Mouse (Mus musculus): ENCODE data around the gene Pde8b.
A peak's percentile ranks its signal among the peaks of the same experiment; 100 is the strongest.

Pde8b gene

DNA sequence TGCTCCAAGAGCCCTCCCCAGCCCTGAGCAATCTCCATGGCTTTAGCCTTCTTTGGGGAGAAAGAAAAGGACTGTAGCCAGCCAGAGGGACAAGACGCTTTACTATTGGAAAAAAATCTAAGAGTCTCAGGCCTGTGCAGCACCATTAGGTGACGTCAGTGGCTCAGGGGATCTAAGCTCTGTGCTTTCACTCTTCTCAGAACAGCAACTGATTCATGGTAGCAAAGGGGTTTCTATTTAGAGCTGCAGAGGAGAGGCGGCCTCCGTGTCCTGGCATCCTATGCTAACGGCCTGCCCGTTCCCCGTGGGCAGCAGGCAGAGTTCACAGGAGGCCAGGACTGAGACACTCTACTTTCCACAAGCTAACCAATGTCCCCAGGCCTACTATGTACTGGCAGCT, 169.1 kb downstream of the Pde8b start:
- no peak for DNase-seq

DNA sequence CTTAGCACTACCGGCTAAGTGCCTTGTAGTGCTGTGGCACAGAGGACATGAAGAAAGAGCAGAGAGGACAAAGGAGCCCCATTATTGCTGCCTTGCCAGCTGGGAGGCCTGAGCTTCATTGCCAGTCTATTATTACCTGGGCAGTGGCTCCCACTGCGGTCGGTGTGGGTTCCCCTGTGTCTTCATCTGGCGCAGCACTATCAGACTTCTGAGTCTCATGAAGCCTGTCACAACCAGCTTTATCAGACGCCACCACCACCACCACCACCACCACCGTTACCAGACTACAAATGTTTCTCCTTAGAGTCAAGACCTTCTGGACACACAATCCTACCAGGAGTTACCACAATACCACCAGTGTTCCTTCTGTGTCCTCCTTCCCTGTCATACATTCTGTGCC, 171.6 kb downstream of the Pde8b start:
- no peak for DNase-seq

DNA sequence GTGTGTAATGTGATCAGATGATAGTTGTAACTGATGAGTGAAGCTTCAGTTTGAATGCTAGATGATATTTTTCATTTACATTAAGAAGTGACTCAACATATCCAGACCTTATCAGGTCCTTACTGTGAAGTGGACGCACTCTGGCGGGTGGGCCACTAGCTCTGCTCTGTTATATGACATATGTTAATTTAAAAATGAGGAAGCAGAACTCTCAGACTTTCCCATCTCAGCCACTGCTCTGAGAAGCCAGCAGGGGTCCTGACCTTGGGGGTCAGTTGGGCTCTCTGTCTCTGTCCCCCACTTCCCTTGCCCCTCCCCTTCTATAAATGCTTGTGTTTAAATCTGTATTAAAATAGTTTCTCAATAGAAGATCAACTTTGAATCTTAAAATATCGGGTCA, 172.4 kb downstream of the Pde8b start:
- DNase-seq, result no peak

DNA sequence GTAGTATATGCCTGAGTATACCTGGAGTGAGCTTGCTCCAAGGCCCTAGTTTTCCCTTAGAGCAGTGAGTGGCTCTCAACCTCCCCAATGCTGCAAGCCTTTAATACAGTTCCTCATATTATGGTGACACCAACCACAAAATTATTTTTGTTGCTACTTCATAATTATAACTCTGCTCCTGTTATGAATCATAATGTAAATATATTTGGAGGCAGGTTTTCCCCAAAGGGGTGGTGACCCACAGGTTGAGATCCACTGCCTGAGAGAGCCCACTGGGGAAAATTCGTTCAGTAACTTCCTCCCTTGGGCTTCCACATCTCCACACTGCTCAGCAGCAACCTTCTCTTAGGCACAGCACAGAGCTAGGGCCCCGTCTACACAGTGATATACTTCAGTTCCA, 174.0 kb downstream of the Pde8b start:
- no peak for DNase-seq

DNA sequence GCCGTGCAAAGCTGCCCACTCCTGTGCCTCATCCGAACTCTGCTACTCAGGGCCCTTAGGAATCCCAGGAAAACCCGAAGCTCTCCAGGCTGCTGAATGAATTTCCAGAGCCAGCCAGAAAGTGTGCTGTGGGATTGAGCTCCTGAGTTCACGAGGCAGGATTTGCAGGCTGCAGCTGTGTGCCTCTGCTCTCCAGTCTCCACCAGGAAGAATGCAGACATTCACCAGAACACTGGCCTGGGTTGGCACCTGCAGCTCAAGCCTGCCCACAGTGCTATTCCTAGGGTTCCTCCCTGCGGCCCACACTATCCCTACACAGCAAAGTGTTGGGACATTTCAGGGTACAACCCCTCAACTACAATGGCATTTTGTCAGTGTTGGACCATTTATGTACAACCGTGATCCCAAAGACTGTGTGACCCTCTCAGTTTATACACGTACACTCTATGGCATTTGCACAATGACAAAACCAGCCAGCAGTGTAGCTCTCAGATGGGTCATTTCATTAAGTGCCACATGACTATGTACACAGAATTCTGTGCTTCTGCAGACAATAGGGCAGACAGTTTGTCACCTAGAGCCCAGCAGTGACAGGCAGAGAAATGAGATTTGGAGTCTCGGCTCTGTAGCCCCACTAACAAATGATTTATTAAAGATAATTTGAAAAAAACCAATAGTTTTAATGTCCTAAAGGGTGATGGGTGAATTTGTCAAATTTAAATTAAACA, 176.5 kb downstream of the Pde8b start:
- no peak for DNase-seq

DNA sequence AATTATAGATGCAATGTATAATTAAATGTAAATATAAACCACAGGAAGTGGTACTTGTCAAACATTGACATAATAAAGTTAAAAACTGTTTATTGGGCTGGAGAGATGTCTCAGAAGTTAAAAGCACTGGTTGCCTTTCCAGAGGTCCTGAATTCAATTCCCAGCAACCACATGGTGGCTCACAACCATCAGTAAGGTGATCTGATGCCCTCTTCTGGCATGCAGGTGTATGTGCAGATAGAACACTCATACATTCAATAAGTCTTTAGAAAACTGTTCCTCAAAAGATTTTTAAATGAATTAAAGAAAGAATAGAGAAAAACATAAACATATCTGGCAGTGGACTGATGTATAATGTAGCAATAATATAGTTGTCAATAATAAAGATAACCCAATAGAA, 179.9 kb downstream of the Pde8b start:
- DNase-seq, result no peak

DNA sequence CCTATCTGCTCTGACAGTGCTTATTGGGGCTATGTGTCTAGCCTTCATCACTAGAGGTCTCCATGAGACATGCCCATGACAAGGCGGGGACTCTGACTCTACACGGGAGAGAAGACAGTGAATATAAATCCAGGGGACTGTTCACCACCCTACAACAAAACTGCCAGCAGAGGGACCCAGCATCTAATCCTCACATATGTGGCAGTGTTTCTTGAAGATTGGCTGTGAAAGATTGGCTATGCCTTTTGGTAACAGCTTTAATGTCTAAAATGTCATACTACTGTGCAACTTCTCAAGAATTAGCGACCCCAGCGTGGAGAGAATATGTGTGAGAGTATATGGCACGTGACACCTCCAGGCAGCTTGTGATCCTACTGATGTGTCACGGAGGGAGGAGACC, 182.3 kb downstream of the Pde8b start:
- peak; percentile 50 to 61 for DNase-seq

DNA sequence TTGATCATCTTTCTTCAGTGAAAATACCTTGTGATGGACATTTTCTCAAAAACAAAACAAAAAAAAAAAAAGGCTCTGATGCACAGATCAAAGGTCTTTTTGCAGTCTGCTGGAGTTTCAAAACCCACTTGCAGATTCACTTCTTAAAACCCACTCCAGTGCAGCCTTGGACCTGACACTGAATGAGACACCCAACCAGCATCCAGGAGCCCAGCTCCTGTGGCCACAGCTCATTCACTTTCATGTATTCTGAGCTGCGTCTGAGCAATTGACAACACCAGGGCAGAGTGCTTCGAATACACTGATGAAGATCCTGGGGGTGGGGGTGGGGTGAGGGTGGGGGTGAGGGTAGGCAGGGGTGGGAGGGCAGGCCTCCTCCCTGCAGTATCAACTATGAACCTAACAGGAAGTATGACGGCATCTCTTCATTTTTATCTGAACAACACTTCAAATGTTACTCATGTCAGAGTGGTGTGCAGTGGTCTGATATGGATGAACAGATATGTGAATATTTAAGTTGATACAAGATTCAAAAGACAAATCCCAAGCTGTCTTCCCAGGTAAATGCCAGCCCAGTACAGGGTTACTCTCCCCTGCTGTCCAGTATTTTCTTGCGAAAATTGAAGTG, 186.6 kb downstream of the Pde8b start:
- DNase-seq, result no peak

DNA sequence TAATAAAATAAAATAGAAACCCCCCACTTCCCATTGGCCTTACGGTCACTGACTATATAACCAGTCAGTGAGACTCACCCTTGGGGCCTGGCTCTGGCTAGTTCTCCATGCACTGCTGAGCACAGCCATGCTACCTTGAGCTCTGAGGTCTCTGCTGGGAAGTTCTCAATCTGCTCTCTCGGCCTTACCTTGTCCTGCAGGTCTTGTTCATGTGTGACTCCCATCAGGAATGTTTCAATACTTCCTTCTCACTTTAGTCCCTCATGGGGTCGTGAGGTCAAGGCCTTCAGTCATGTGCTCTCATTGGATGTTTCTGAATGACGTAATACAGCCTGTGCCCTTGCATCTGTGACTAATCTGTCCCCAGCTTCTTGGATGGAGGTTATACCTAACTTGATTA, 191.3 kb downstream of the Pde8b start:
- DNase-seq, result peak in 1 of 2 experiments; percentile 25

DNA sequence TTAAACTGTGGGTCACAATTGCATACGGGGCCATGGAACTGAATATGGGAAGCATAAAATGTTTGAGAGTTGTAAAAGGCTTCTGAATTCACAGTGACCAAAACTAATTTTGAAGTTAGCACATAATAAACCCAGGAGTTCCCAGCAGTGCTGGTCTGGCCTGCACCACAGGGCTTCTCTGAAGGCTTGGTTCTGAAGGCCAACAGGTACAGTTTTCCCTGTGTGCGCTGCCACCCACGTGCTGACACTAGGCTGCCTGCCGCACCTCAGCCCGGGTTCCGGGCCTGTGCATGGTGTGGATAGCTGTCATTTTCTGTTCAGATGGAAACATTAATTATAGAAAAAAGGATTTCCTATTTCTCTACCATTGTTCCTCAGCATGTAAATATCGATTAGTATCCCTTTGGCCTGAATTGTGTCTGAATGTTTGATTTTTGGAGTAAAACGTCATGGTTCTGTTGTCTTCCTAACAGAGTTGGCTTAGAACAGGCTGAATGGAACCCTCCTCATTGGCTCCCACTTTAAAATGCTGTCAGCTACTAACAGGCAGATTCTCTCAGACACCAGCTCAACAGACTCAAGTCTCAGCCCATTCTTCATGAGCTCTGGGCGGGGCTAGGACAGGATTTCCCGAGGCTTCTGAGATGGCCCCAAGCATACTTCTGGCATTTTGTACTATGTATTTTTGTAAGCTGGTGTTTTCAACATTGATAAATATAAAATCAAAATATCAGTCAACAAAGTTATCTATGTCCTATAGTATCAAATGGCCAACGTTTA, 193.4 kb downstream of the Pde8b start:
- DNase-seq, result no peak

DNA sequence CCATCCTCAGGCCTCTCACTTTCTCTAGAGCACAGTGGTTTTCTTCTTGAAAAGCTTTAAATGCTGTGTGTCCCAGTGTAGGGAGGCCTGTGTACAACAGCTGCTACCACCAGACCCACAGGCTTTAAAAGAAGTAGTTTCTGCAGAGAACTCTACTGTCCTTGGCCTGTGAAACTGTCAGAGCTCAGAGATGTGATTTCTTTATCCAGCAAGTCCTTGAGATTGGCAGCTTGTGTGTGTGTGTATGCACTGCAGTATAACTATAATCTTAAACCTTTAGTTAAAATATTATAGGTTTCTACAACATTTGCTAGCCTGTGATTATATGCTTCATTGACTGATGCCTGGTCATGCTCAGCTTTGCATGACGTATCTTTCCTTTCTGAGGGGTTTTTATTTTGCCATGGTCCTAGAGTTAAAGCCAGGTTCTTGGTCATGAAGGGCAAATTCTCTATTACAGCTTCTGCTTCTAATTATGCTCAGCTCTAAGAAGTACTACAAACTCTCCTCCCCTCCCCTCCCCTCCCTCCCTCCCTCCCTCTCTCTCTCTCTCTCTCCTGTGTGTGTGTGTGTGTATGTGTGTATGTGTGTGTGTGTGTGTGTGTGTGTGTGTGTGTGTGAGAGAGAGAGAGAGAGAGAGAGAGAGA, 194.3 kb downstream of the Pde8b start:
- no peak for DNase-seq

DNA sequence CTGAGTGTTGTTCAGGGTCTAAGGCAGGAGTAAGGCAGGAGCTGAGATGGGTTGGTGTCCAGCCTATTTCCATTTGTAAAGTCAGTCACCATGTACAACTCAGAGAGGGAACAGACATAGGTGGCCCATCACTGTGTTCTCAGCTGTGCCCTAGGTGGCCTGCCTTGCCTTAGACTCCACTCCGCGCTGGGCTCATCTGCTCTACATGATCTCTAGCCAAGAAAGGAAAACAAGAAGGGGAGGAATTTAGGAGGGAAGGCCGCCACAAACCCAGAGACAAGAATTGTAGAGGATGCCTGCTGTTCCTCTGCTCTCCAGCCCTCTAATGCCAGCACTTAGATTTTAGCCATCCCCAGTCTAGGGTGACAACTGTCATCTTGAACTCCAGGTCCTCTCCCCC, 197.7 kb downstream of the Pde8b start:
- DNase-seq, result no peak

DNA sequence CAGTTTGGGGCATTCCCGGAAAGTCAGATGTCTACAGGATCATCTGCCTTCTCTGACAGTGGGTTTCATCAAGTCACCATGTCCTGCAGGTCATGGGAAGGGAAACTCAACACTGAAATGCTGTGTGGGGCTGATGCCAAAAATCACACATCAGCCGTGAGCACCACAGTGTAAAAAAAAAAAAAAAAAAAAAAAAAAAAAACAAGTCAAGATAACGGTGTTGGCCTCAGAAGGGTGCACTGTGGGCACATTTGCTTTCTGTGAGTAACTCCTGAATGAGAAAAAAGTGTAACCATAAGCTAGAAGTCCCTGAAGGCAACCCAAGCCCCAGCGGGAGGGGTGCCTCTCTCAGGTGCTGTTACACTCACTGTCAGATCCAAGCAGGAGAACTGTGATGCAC, 199.7 kb downstream of the Pde8b start:
- DNase-seq, result no peak

DNA sequence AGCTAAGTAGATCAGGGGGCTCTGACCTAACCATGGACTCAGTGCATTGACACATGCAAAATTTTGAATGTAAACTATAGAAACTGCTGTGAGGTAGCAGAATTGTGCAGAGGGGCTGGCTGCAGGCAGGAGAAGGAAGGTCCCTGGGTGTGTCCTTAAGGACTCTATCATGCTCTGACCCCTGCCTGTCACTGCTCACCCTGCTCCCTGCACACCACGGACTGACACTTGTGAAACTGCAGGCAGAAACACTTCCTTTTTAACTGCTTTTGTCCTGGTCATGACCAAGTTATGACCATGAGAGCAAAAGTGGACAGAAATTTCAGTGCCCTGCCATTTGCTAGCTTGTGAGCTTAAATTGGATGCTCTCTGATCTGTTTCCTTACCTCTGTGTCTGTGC, 206.0 kb downstream of the Pde8b start:
- no peak for DNase-seq

DNA sequence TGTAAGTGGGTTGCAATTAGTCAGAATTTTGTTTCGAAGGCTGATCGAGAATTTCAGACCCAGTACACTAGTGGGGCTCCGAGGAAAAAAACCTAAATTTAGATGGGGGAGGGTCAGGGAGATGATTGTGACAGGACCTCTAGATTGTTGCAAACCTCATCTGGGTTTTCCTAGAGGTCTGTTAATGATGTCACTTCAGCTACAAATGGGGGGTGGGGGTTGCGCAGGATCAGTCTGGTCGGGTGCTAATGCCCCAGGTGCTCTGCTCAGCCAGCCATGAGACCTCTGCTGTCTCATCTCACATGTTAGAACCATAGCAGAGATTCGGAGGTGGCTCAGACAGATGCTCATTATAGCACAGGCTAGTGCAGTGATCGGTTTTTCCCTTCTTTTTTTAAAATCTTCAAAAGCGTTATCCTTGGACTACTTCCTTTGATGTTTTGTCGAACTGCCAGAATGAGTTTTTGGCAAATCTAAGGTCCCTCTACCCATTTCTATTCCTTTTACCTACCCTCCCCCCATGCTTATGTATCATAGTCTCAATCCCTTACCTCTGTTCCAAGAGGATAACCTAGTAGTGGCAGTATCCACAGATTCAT, 209.9 kb downstream of the Pde8b start:
- no peak for DNase-seq

DNA sequence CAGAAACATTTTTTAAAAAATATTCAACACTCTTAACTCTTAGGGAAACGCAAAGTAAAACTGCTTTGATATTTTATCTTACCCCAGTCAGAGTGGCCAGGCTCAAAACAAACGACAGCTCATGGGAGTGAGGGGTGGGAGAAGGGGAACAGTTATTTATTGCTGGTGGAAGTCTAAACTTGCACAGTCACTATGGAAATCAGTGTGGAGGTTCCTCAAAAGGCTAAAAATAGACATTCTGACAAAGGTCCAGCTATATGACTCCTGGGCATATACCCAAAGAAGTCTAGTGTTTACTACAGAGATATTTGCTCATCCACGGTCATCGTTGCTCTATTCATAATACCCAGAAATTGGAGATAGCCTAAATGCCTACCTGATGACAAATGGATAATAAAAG, 211.9 kb downstream of the Pde8b start:
- DNase-seq, result no peak

DNA sequence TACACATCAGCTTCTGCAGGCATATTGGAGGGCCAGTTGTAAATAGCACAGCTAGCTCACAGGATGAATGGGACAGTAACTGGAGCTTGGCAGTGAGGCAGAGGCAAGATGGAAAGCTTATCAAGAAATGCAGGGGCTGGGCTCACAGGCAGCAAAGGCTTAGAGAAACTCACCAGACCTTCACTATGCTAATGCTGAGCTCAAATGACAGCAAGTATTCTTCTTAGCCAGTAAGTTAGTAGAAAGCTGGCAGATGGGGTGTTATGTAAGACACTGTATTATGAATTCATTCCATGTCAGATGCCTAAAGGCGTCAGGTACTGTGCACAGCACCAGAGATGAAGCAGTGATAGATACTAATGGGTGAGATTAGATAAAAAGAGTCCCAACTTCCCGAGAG, 215.4 kb downstream of the Pde8b start:
- no peak for DNase-seq

DNA sequence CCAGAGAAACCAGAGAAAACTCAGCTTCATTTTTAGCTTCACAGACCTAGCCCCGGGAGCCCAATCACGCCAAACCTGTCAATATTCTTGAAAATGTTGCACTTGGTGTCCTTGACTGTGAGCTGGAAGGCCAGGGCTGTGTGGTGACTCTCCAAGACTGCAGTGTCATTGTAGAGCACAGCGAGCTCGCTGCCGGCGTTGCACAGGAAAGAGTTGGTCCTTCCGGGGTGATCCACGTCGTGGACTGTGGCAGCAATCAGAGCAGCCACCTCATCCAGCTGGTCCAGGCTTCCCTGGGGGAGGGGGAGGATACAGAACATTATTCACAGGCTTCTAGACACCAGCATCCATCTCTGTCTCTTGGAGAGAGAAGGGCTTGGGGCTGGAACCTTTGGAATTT, 216.0 kb downstream of the Pde8b start:
- DNase-seq, result no peak

DNA sequence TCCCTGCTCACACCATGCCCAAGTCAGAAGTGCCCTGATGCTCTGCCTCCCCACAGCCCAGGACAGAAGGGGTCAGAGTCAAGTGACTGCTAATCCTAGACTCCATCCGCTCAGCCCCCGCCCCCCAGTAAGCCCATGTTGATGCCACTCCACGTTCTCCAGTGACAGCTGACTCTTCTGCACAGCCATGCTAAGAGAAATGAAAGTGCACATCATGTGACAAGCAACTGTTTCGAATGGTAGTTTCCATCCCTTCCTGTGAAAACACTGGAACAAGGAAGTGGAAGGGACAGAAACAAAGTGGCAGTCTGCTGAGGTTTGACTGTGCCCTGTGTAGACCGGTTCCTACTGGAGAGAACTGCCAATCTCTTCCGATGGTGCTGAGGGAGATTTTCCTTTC, 217.2 kb downstream of the Pde8b start:
- DNase-seq, result no peak

DNA sequence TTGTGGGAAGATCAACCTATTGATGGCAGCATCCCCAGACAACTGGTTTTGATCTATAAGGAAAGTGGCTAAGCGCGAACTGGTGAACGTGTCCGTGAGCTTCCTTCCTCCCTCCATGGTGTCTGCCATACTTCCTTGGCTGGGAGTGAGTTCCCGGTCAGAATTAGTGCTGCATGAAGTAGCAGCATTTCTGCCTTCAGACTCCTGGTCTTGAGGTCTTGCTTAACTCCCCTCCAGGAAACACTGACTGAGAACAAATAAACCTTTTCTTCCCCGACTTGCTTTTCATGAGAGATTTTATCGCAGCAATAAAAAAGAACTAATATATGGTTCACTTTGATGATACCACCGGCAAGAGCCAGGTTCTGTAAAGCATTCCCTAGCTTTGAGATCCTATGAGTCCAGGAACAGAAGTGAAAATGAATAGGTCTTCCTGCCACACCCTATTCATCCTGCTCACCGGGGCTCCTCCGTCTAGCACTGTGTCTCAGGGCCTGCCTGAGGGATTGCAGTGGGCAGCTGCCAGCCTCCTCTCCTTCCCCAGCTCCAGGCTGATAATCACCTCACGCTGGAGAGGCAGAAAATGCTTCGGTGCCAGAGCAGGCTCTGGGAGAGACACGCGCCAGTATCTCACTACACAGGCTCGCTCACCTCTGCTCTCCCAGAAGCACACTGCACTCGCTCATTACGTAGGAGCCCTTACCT, 217.9 kb downstream of the Pde8b start:
- no peak for DNase-seq

DNA sequence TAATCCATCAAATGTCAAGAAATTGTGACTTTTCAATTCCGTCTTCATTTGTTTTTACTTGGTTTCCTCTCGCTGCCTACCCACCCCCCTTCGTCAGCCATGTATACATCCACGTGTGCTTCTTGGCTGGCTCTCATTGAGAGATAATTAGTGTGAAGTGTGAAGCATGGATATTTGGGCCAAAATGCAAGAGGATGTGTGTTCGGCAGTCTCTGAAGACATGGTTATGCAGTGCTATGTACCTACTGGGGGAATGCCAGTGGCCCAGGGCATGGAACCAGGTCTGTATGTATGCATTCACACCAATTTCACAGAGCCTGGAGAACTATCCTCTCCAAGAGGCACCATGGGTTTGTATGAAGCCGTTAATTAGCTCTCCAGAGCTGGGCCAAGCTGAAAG, 219.3 kb downstream of the Pde8b start:
- no peak for DNase-seq

DNA sequence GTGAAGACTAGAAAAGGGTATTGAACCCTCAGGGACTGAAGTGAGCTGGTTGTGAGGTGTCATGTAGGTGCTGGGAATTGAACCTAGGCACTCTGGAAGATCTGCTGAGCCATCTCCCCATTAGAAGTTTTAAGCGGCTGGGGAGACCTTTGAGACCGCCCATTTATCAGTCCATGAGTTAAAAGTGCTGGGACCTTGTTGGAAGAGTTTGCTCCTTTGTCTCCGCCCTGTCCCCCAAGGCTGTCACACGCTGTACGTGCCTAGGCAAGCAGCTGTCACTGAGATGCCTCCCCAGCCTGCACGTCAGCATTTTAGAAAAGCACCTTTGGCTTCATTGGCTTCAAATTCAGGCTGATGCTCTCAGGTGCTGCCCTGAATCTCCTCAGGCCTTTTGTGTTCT, 229.9 kb downstream of the Pde8b start:
- no peak for DNase-seq

DNA sequence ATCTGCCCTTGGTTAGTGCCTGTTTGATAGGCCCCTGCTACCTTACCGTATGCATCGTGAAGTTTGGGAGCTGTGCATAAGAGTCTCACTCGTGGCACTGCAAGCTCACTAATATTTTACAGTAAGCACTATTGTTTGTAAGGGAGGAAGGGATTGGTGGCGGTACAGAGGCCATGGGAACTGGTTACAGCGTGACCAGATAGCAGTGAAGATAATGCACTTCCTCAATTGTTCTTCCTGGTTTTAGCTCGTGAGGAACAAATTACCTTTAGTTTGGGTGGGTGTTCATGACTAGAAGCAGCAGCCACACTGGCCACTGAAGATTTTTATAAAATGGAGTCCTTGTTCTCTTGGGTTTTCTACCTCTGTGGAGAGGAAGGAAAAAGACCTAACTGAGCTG, 230.8 kb downstream of the Pde8b start:
- DNase-seq, result no peak
